Mouse (Mus musculus) C2C12 (cell line): ENCODE measurements at regions not wholly inside any gene's neighbourhood (a gene's known extent, or its start where the extent isn't known, plus 50 kb on each side); places are given as distances from the start of the nearest gene placed in this dataset.

Experiments
- CTCF ChIP-seq: IDR thresholded peaks from one replicate; pipeline ENCODE4 v1.5.1; 2011; ENCODE audit not compliant: control insufficient read depth, insufficient read depth, insufficient read length
- MAX ChIP-seq: IDR thresholded peaks from one replicate; pipeline ENCODE4 v1.6.1; 2011; ENCODE audit warnings: mild to moderate bottlenecking, control low read depth
- MYOD1 ChIP-seq: IDR thresholded peaks from one replicate; pipeline ENCODE4 v1.6.1; 2011; ENCODE audit warnings: low read depth; ENCODE audit not compliant: control insufficient read depth, insufficient read length
- MYOG ChIP-seq: IDR thresholded peaks from one replicate; pipeline ENCODE4 v1.6.1; 2011; ENCODE audit not compliant: control insufficient read depth, insufficient read length; ENCODE audit errors: extremely low read depth
- USF1 ChIP-seq: IDR thresholded peaks from one replicate; pipeline ENCODE4 v1.6.1; 2011; ENCODE audit warnings: low read depth, mild to moderate bottlenecking, control low read depth, moderate library complexity

- TF ChIP-seq CTCF (no peak), USF1 (no peak), MYOD1 (no peak), MYOG (no peak), MAX (no peak)
Measured at GRCm38 (mm10) chr10:43689914-43690316, 111.8 kb downstream of the Cd24a start.
